13 mouse cellular contexts compared by ENCODE assay signal in the genomic region with DNA sequence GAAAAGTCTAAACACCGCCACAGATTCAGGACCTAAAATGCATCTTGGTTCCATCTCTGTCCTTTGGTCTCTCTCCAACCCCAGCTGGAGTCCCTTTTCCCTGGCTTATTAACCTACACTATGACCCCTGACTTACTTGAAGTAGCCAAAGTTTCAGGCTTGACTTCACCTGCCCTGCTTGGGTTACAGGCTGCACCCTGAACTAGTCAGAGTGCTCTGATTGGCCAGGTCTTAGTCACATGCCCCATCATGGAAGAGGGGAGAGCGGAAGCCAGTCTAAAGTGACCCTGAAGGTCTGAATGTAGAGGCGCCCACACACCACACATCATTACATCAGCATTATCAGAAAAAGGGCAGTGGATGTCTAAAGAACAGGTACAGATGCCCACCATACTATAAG. TPM values are rescaled to one million over a fixed set of nuclear protein-coding genes. Genes with fewer than 3 reads are reported as not detected.
"Had no signal": no experiment of that assay in that cellular context is flagged by ENCODE, and none has a peak within 500 bp of the region (broad histone marks: within the 10 kb centered on the region; RNA-seq: fewer than 3 reads in every experiment).

No protein-coding gene starts in this region.

- DNase-seq: lung, embryonic 14.5 days; lung, postnatal 10 days; lung, postnatal 4 days; right cerebral cortex, postnatal 14 days; thymus, postnatal 36 days had no signal

- H3K36me3 ChIP-seq: liver, embryonic 12.5 days had no signal

- H3K9ac ChIP-seq: liver, embryonic 12.5 days; lung, embryonic 14.5 days; midbrain, embryonic 12.5 days had no signal

- H3K4me2 ChIP-seq: liver, embryonic 12.5 days; lung, embryonic 14.5 days; midbrain, embryonic 12.5 days had no signal

- H3K9me3 ChIP-seq: limb, embryonic 10.5 days; liver, embryonic 12.5 days; midbrain, embryonic 12.5 days had no signal

- H3K27ac ChIP-seq: left cerebral cortex, adult 2 months; limb, embryonic 10.5 days; liver, embryonic 12.5 days; midbrain, embryonic 12.5 days had no signal

- ATAC-seq: intestine, embryonic 16.5 days; liver, embryonic 12.5 days; midbrain, embryonic 16.5 days had no signal

- H3K4me3 ChIP-seq: left cerebral cortex, adult 2 months; limb, embryonic 10.5 days; liver, embryonic 12.5 days; midbrain, embryonic 12.5 days had no signal

- H3K27me3 ChIP-seq: liver, embryonic 12.5 days; midbrain, embryonic 12.5 days had no signal

RNA-seq across cellular contexts. Expression of a gene that starts 3.4 kb away (rescaled TPM):
- polyA plus RNA-seq: lung, embryonic 14.5 days; midbrain, embryonic 12.5 days; midbrain, embryonic 16.5 days; neural tube, embryonic 14.5 days; stomach, embryonic 16.5 days had no signal
